Mouse (Mus musculus) frontal cortex, adult (tissue): ENCODE data around the gene Klhl24.

ENCODE experiments used
- ATAC-seq: cut with Nextera tagmentation; 2 replicates; pipeline ENCODE4 v1.9.2; 2017; ENCODE audit warnings: mild to moderate bottlenecking, moderate library complexity, mixed read lengths; ENCODE audit not compliant: low TSS enrichment

Klhl24 gene

GRCm38 (mm10) chr16:20144568-20144967, 47.2 kb downstream of the Klhl24 start:
- no peak for ATAC-seq

GRCm38 (mm10) chr16:20151991-20152390, 54.6 kb downstream of the Klhl24 start:
- ATAC-seq = no peak

GRCm38 (mm10) chr16:20153742-20154141, 56.4 kb downstream of the Klhl24 start:
- no peak for ATAC-seq

- no peak for ATAC-seq
Observed at GRCm38 (mm10) chr16:20160130-20160529, 62.8 kb downstream of the Klhl24 start.

GRCm38 (mm10) chr16:20169071-20169470, 71.7 kb downstream of the Klhl24 start:
- ATAC-seq = no peak

GRCm38 (mm10) chr16:20169471-20170106, 72.2 kb downstream of the Klhl24 start:
- ATAC-seq = no peak; the same call in 1 of the 2 replicates
